Mouse (Mus musculus) frontal cortex, adult 2 months (tissue): Measurements from ENCODE around the gene Triobp. TPM values are rescaled to one million over a fixed set of nuclear protein-coding genes. Genes with fewer than 3 reads are reported as not detected.

ENCODE experiments used
- polyA plus RNA-seq: library from polyadenylated mRNA; depleted of rRNA; stranded (reverse); fragments of >200 nt; gene quantifications from 2 replicates; pipeline ENCODE4 v1.2.3, GENCODE M21; 2012; rRNA removed

Triobp gene
- polyA plus RNA-seq, 1 experiment: 13.9 TPM

Other genes with a start within 250 kb of the Triobp start
- 64.9 and 68.2 TPM in 2 replicates for gene Elfn2, start 229.0 kb upstream of the Triobp start, polyA plus RNA-seq
- gene Mfng, start 174.2 kb upstream of the Triobp start, polyA plus RNA-seq: 7.0 and 7.2 TPM in 2 replicates
- 11.2 and 12.0 TPM in 2 replicates for gene Card10, start 144.7 kb upstream of the Triobp start, polyA plus RNA-seq
- gene Cdc42ep1, start 105.1 kb upstream of the Triobp start, polyA plus RNA-seq: 18.5 and 20.1 TPM in 2 replicates
- 0.74 and 2.0 TPM in 2 replicates for gene Lgals2, start 92.2 kb upstream of the Triobp start, polyA plus RNA-seq
- 69.5 and 70.8 TPM in 2 replicates for gene Gga1, start 70.5 kb upstream of the Triobp start, polyA plus RNA-seq
- 0.24 TPM in 1 of 2 replicates, not detected in the other for gene Gm49510, start 48.1 kb upstream of the Triobp start, polyA plus RNA-seq
- 27.2 and 29.0 TPM in 2 replicates for gene Sh3bp1, start 48.0 kb upstream of the Triobp start, polyA plus RNA-seq
- gene Pdxp, start 33.8 kb upstream of the Triobp start, polyA plus RNA-seq: 219 and 227 TPM in 2 replicates
- gene Lgals1, start 21.0 kb upstream of the Triobp start, polyA plus RNA-seq: 48.2 and 56.0 TPM in 2 replicates
- gene Nol12, start 12.8 kb upstream of the Triobp start, polyA plus RNA-seq: 35.8 and 37.4 TPM in 2 replicates
- 109 and 112 TPM in 2 replicates for gene H1f0, start 80.7 kb downstream of the Triobp start, polyA plus RNA-seq
- gene Galr3, start 94.2 kb downstream of the Triobp start, polyA plus RNA-seq: 0.19 and 0.38 TPM in 2 replicates
- gene Ankrd54, start 115.2 kb downstream of the Triobp start, polyA plus RNA-seq: 31.0 and 32.3 TPM in 2 replicates
- 80.9 and 90.8 TPM in 2 replicates for gene Eif3l, start 127.5 kb downstream of the Triobp start, polyA plus RNA-seq
- gene Micall1, start 161.2 kb downstream of the Triobp start, polyA plus RNA-seq: 22.2 and 23.8 TPM in 2 replicates
- gene Polr2f, start 193.3 kb downstream of the Triobp start, polyA plus RNA-seq: 159 and 176 TPM in 2 replicates
- 15.0 and 18.6 TPM in 2 replicates for gene 1700088E04Rik, start 193.5 kb downstream of the Triobp start, polyA plus RNA-seq
- gene Sox10, start 217.5 kb downstream of the Triobp start, polyA plus RNA-seq: 55.2 and 61.4 TPM in 2 replicates